Mouse (Mus musculus): ENCODE measurements around the gene Pid1. TPM values are rescaled to one million over a fixed set of nuclear protein-coding genes. Genes with fewer than 3 reads are reported as not detected.

Gene Pid1
- polyA plus RNA-seq, 2 experiments, result 5.4 to 12.3 TPM

GRCm38 (mm10) chr1:84382064-84382463 is 18.1 kb upstream of the Pid1 start:
- no peaks in the 10 kb centered on the region for H3K4me1 ChIP-seq (replicated peaks; ENCODE audit: control insufficient read depth in 2 of 2, insufficient read depth in 2 of 2, low read length in 1 of 2)
- DNase-seq (ENCODE audit: low read depth in 3 of 3, low spot score in 3 of 3) (no peak), ATAC-seq (ENCODE audit: insufficient read depth) (no peak)
- H3K27me3 ChIP-seq (ENCODE audit: control insufficient read depth, insufficient read depth, low read length), result no peaks in the 10 kb centered on the region
- H3K9me3 ChIP-seq (ENCODE audit: control insufficient read depth, low read length), result no peaks in the 10 kb centered on the region
- no peak overlapping the region for H3K27ac ChIP-seq
- TF ChIP-seq EP300 (IDR thresholded peaks at IDR 0.05; ENCODE audit: low read depth), result no peak
- TF ChIP-seq CTCF (IDR thresholded peaks at IDR 0.05; ENCODE audit: low read depth), result no peak
- H3K4me3 ChIP-seq (ENCODE audit: insufficient read depth in 1 of 2, low read depth in 2 of 2, low read length in 2 of 2), result no peak overlapping the region
- WGBS (ENCODE audit: insufficient replicate concordance), result 54% methylated on average over 5 of the region's 5 CpGs
- H3K9ac ChIP-seq (replicated peaks), result no peak overlapping the region
- H3K4me2 ChIP-seq (ENCODE audit: low read depth), result no peak overlapping the region
- H3K36me3 ChIP-seq (replicated peaks; ENCODE audit: control insufficient read depth, insufficient read depth, low read depth), result no peaks in the 10 kb centered on the region

DNA sequence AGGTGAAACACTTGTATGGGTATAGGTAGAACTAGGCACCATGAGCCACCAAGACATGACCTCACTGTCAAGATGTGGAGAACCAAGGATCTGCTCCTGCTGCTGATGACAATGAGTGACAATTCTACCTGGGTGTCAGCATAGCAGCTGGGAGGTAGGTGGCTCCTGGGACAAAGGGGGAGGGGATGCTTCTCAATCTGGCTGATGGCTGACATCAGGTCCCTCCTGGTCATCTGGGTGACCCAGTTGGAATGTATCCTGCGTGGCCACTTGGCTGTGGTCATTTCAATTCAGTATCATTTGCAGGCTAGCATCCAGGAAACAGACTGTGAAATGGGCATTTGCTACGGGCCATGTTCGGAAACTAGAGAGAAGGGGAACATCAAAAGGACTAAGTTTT is 16.9 kb upstream of the Pid1 start:
- Histone ChIP-seq H3K4me3 (ENCODE audit: insufficient read depth in 1 of 2, low read depth in 2 of 2, low read length in 2 of 2) (no peak overlapping the region), H3K4me2 (ENCODE audit: low read depth) (no peak overlapping the region), H3K9me3 (ENCODE audit: control insufficient read depth, low read length) (no peaks in the 10 kb centered on the region), H3K36me3 (replicated peaks; ENCODE audit: control insufficient read depth, insufficient read depth, low read depth) (no peaks in the 10 kb centered on the region), H3K27ac (no peak overlapping the region), H3K27me3 (ENCODE audit: control insufficient read depth, insufficient read depth, low read length) (no peaks in the 10 kb centered on the region), H3K4me1 (replicated peaks; ENCODE audit: control insufficient read depth in 2 of 2, insufficient read depth in 2 of 2, low read length in 1 of 2) (no peaks in the 10 kb centered on the region), H3K9ac (replicated peaks) (no peak overlapping the region)
- no peak for TF ChIP-seq CTCF (IDR thresholded peaks at IDR 0.05; ENCODE audit: low read depth)
- TF ChIP-seq EP300 (IDR thresholded peaks at IDR 0.05; ENCODE audit: low read depth), result no peak
- DNase-seq (ENCODE audit: low read depth in 3 of 3, low spot score in 3 of 3) (no peak), ATAC-seq (ENCODE audit: insufficient read depth) (no peak)
- 63% methylated on average over 3 of the region's 3 CpGs for WGBS (ENCODE audit: insufficient replicate concordance)

DNA sequence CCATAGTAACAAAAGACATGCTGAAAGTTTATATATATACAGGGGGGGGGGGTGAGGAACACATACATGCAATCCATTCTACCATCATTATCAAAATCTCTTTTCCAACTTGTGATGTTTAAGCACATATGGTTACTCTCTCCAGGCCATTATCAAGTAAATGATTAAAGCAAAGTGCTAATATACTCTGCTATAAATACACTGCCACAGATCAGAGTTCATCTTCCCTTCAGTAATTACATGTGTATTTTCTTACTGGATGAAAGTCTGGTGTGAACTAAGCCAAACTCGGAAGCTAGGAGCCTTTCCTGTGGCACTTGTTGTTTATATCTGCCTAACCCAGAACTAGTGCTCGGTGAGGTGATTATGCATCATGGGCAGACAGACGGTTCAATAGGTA is 3.8 kb upstream of the Pid1 start:
- DNase-seq (ENCODE audit: low read depth in 3 of 3, low spot score in 3 of 3), result no peak
- no peak overlapping the region for H3K27ac ChIP-seq
- H3K4me1 ChIP-seq (replicated peaks; ENCODE audit: control insufficient read depth in 2 of 2, insufficient read depth in 2 of 2, low read length in 1 of 2), result peaks cover 0 to 4% of the 10 kb centered on the region in 2 experiments; a peak in 2 of 4 replicates
- WGBS (ENCODE audit: insufficient replicate concordance), result 49% methylated on average over 3 of the region's 3 CpGs
- H3K4me3 ChIP-seq (ENCODE audit: insufficient read depth in 1 of 2, low read depth in 2 of 2, low read length in 2 of 2), result no peak overlapping the region
- H3K9me3 ChIP-seq (ENCODE audit: control insufficient read depth, low read length), result no peaks in the 10 kb centered on the region
- no peak for ATAC-seq (ENCODE audit: insufficient read depth)
- H3K27me3 ChIP-seq (ENCODE audit: control insufficient read depth, insufficient read depth, low read length), result no peaks in the 10 kb centered on the region
- TF ChIP-seq CTCF (IDR thresholded peaks at IDR 0.05; ENCODE audit: low read depth) (no peak), EP300 (IDR thresholded peaks at IDR 0.05; ENCODE audit: low read depth) (no peak)
- H3K4me2 ChIP-seq (ENCODE audit: low read depth), result no peak overlapping the region
- H3K9ac ChIP-seq (replicated peaks), result no peak overlapping the region
- no peaks in the 10 kb centered on the region for H3K36me3 ChIP-seq (replicated peaks; ENCODE audit: control insufficient read depth, insufficient read depth, low read depth)

- Histone ChIP-seq H3K4me2 (ENCODE audit: low read depth) (no peak overlapping the region), H3K36me3 (replicated peaks; ENCODE audit: control insufficient read depth, insufficient read depth, low read depth) (no peaks in the 10 kb centered on the region), H3K9ac (replicated peaks) (no peak overlapping the region), H3K9me3 (ENCODE audit: control insufficient read depth, low read length) (no peaks in the 10 kb centered on the region), H3K4me3 (ENCODE audit: insufficient read depth in 1 of 2, low read depth in 2 of 2, low read length in 2 of 2) (no peak overlapping the region), H3K27me3 (ENCODE audit: control insufficient read depth, insufficient read depth, low read length) (no peaks in the 10 kb centered on the region), H3K4me1 (replicated peaks; ENCODE audit: control insufficient read depth in 2 of 2, insufficient read depth in 2 of 2, low read length in 1 of 2) (peaks cover 0 to 4% of the 10 kb centered on the region in 2 experiments; a peak in 2 of 4 replicates), H3K27ac (no peak overlapping the region)
- ATAC-seq (ENCODE audit: insufficient read depth) (no peak), DNase-seq (ENCODE audit: low read depth in 3 of 3, low spot score in 3 of 3) (no peak)
- 37% methylated on average over 3 of the region's 3 CpGs for WGBS (ENCODE audit: insufficient replicate concordance)
- TF ChIP-seq EP300 (IDR thresholded peaks at IDR 0.05; ENCODE audit: low read depth), result no peak
- no peak for TF ChIP-seq CTCF (IDR thresholded peaks at IDR 0.05; ENCODE audit: low read depth)
Measured at GRCm38 (mm10) chr1:84366553-84366952, 2.6 kb upstream of the Pid1 start.

DNA sequence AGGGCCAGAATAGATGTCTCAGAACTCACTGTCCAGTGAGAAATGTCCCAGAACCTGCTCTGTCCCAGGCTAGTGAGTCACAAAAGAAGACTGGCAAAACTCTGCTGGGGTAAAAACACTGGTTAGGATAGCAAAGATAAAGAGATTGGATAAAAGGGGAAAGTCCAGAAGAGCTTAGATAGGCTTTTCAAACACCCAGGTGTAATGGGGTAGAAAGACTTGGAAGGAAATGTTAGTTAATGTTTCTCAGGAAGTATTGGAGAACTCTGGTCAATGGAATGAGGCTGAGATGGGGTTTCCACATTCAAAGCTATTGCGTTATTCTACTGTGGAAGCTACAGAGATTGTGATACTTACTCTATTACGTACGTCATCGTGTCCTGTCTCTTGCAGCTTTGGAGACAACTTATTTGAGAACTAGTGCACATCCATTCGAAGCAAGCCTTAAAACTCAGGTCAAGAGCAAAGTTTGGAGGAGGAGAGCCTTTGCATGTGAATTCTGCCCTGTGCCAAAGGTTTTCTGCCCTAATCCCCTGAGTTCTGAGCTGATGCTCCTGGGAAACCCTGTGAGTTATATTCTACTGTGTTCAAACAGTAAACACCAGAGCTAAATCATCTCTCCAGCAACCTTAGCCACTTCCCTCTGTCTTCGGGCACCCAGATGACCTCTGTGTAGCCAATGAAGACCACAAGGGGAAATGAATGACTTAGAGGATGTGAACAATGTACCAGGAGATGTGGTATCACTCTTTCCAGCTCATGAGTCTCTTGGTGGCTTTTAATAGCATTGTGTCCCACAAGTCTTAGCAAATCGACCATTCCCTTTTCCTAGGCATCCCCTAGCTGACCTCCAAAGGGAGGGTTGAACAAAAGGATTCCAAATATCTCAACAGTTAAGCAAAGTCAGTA is 1.0 kb downstream of the Pid1 start:
- no peak overlapping the region for H3K4me2 ChIP-seq (ENCODE audit: low read depth)
- H3K9me3 ChIP-seq (ENCODE audit: control insufficient read depth, low read length), result no peaks in the 10 kb centered on the region
- DNase-seq (ENCODE audit: low read depth in 3 of 3, low spot score in 3 of 3) (no peak), ATAC-seq (ENCODE audit: insufficient read depth) (no peak)
- 30% methylated on average over 7 of the region's 7 CpGs for WGBS (ENCODE audit: insufficient replicate concordance)
- H3K27ac ChIP-seq, result no peak overlapping the region
- no peaks in the 10 kb centered on the region for H3K27me3 ChIP-seq (ENCODE audit: control insufficient read depth, insufficient read depth, low read length)
- H3K4me3 ChIP-seq (ENCODE audit: insufficient read depth in 1 of 2, low read depth in 2 of 2, low read length in 2 of 2), result no peak overlapping the region
- H3K9ac ChIP-seq (replicated peaks), result no peak overlapping the region
- TF ChIP-seq EP300 (IDR thresholded peaks at IDR 0.05; ENCODE audit: low read depth), result no peak
- no peak for TF ChIP-seq CTCF (IDR thresholded peaks at IDR 0.05; ENCODE audit: low read depth)
- H3K36me3 ChIP-seq (replicated peaks; ENCODE audit: control insufficient read depth, insufficient read depth, low read depth), result no peaks in the 10 kb centered on the region
- peaks cover 0 to 4% of the 10 kb centered on the region in 2 experiments; a peak in 2 of 4 replicates for H3K4me1 ChIP-seq (replicated peaks; ENCODE audit: control insufficient read depth in 2 of 2, insufficient read depth in 2 of 2, low read length in 1 of 2)
